Mouse (Mus musculus) heart, adult 2 months (tissue): ENCODE measurements around the gene Mefv.

Source experiments
- CTCF ChIP-seq: fragments of 200-600 bp; IDR thresholded peaks from 2 replicates; pipeline ENCODE4 v1.8.1; 2022; ENCODE audit warnings: antibody characterized with exemption, mild to moderate bottlenecking, moderate library complexity
- POLR2A ChIP-seq: fragments of 200-500 bp; IDR thresholded peaks from 2 replicates; pipeline ENCODE4 v1.6.1; 2011; ENCODE audit warnings: mild to moderate bottlenecking, low read depth, low read length, control low read depth; ENCODE audit not compliant: insufficient read depth

GRCm38 (mm10) chr16:3745656-3746055 lies 27.8 kb upstream of the Mefv start:
- TF ChIP-seq CTCF (no peak), POLR2A (no peak)
